8 mouse cellular contexts compared by ENCODE assay signal in genomic region chr8:119840905-119841411, GRCm38 (mm10). TPM values are rescaled to one million over a fixed set of nuclear protein-coding genes. Genes with fewer than 3 reads are reported as not detected.
DNase-seq lines count a peak whose midpoint lies in the region; ATAC-seq and TF ChIP-seq lines count a peak whose summit lies in the region.

No protein-coding gene starts in this region.

- no peaks in the 10 kb centered on the region for H3K36me3 ChIP-seq in G1E (replicated peaks)
- H3K36me3 ChIP-seq in forebrain, embryonic 14.5 days (ENCODE audit: control insufficient read depth, insufficient read depth, low read length) = no peaks in the 10 kb centered on the region
- peaks cover 4% of the 10 kb centered on the region; the same call in 1 of the 2 replicates for H3K36me3 ChIP-seq in neural tube, embryonic 13.5 days

- H3K27me3 ChIP-seq in G1E (ENCODE audit: insufficient read depth, low read length) = peaks cover 36% of the 10 kb centered on the region
- H3K27me3 ChIP-seq in forebrain, embryonic 14.5 days (replicated peaks; ENCODE audit: control insufficient read depth, insufficient read depth, low read length) = no peaks in the 10 kb centered on the region
- H3K27me3 ChIP-seq in neural tube, embryonic 13.5 days = no peaks in the 10 kb centered on the region

- peak overlapping the region; percentile 29; the same call in 1 of the 2 replicates for H3K9ac ChIP-seq in forebrain, embryonic 14.5 days (ENCODE audit: low read length)
- peak overlapping the region; percentile 61 for H3K9ac ChIP-seq in neural tube, embryonic 13.5 days

- peak overlapping the region; percentile 68 for H3K27ac ChIP-seq in forebrain, embryonic 14.5 days (ENCODE audit: low read depth, low read length)
- H3K27ac ChIP-seq in neural tube, embryonic 13.5 days (replicated peaks) = peak overlapping the region; percentile 79

- H3K4me1 ChIP-seq in G1E (ENCODE audit: insufficient read depth, low read depth, low read length) = peaks cover 22% of the 10 kb centered on the region
- peaks cover 17% of the 10 kb centered on the region for H3K4me1 ChIP-seq in forebrain, embryonic 14.5 days (ENCODE audit: control insufficient read depth, insufficient read depth, low read length)
- H3K4me1 ChIP-seq in neural tube, embryonic 13.5 days (replicated peaks) = peaks cover 47% of the 10 kb centered on the region

- no peak for TF ChIP-seq CTCF in G1E (IDR thresholded peaks at IDR 0.05; ENCODE audit: low read depth, low read length)

- DNase-seq in embryo, embryonic 11 days = peak; percentile 52
- DNase-seq in embryo, embryonic 9.5 days (ENCODE audit: extremely low spot score) = no peak
- peak; percentile 17 for DNase-seq in G1E (ENCODE audit: low spot score)
- no peak for DNase-seq in forebrain, embryonic 14.5 days (ENCODE audit: low spot score)
- DNase-seq in kidney, postnatal 25 days = peak; percentile 77 to 91
- no peak for DNase-seq in layer of hippocampus, adult 18-20 months (ENCODE audit: low spot score in 2 of 2)
- no peak for DNase-seq in frontal cortex, postnatal 36 days (ENCODE audit: low spot score in 2 of 2)

- WGBS in forebrain, embryonic 14.5 days = 9% methylated on average over 8 of the region's 8 CpGs
- WGBS in neural tube, embryonic 13.5 days = 6% methylated on average over 8 of the region's 8 CpGs

- H3K4me2 ChIP-seq in forebrain, embryonic 14.5 days (ENCODE audit: low read length) = peak overlapping the region; percentile 75
- H3K4me2 ChIP-seq in neural tube, embryonic 13.5 days = peak overlapping the region; percentile 89

- ATAC-seq in G1E (ENCODE audit: extremely low read depth, insufficient number of reproducible peaks, low FRiP score, poor library complexity, severe bottlenecking) = no peak
- ATAC-seq in forebrain, embryonic 14.5 days = peak; percentile 27
- peak; percentile 36 for ATAC-seq in neural tube, embryonic 13.5 days (ENCODE audit: low read depth)

- no peaks in the 10 kb centered on the region for H3K9me3 ChIP-seq in G1E (replicated peaks)
- no peaks in the 10 kb centered on the region for H3K9me3 ChIP-seq in forebrain, embryonic 14.5 days (replicated peaks; ENCODE audit: control insufficient read depth, low read length)
- no peaks in the 10 kb centered on the region for H3K9me3 ChIP-seq in neural tube, embryonic 13.5 days

- H3K4me3 ChIP-seq in G1E (ENCODE audit: low read depth, low read length) = peak overlapping the region; percentile 78; the same call in 1 of the 2 replicates
- peak overlapping the region; percentile 75 for H3K4me3 ChIP-seq in forebrain, embryonic 14.5 days (ENCODE audit: low read depth, low read length)
- H3K4me3 ChIP-seq in neural tube, embryonic 13.5 days = peak overlapping the region; percentile 75

RNA-seq across cellular contexts. Expression of gene Cotl1, which starts 0.6 kb away (rescaled TPM):
- 13.5 and 23.9 TPM in 2 replicates for total RNA-seq in G1E (2014; fragmentation: Nextera tagmentation)
- 60.6 and 63.4 TPM in 2 replicates for total RNA-seq in G1E (2017)
- 69.2 and 72.5 TPM in 2 replicates for polyA plus RNA-seq in G1E (2012)
- polyA plus RNA-seq in forebrain, embryonic 14.5 days (2014; fragmentation: Nextera tagmentation; extraction: Ambion mirVana) = 403 and 455 TPM in 2 replicates
- 121 and 123 TPM in 2 replicates for polyA plus RNA-seq in neural tube, embryonic 13.5 days (2015; fragmentation: Nextera tagmentation; extraction: Ambion mirVana)
- 100 to 1,000 TPM; 151 to 155 TPM for total RNA-seq in layer of hippocampus, adult 18-20 months (2021)

RNA-seq across cellular contexts. Expression of gene Klhl36, which starts 21.1 kb away (rescaled TPM):
- 3.9 and 4.0 TPM in 2 replicates for total RNA-seq in G1E (2014; fragmentation: Nextera tagmentation)
- total RNA-seq in G1E (2017) = 8.7 and 9.6 TPM in 2 replicates
- 7.3 and 8.0 TPM in 2 replicates for polyA plus RNA-seq in G1E (2012)
- polyA plus RNA-seq in forebrain, embryonic 14.5 days (2014; fragmentation: Nextera tagmentation; extraction: Ambion mirVana) = 11.9 and 12.5 TPM in 2 replicates
- polyA plus RNA-seq in neural tube, embryonic 13.5 days (2015; fragmentation: Nextera tagmentation; extraction: Ambion mirVana) = 12.3 and 12.4 TPM in 2 replicates
- 1 to 10 TPM; 8.1 to 8.6 TPM for total RNA-seq in layer of hippocampus, adult 18-20 months (2021)

Comparison
In these comparisons a context has a peak if more than half of its experiments do, and no peak if none do; other contexts are left out.
1. DNase-seq: peak in embryo, embryonic 11 days (single experiment), G1E (single experiment) and kidney, postnatal 25 days (2 of 2); none in embryo, embryonic 9.5 days (single experiment), forebrain, embryonic 14.5 days (single experiment), layer of hippocampus, adult 18-20 months (0 of 2) and frontal cortex, postnatal 36 days (0 of 2).
2. Peak in every context shown above with its lines, with median percentiles within 50 percentile points of each other: H3K4me3 ChIP-seq.